Mouse (Mus musculus): ENCODE data around the gene Yod1.
A peak's percentile ranks its signal among the peaks of the same experiment; 100 is the strongest.

The Yod1 gene

GRCm38 (mm10) chr1:130732706-130733658, 15.9 kb downstream of the Yod1 start:
- DNase-seq (ENCODE audit: low spot score): no peak

GRCm38 (mm10) chr1:130733671-130734070, 16.5 kb downstream of the Yod1 start:
- no peak for DNase-seq (ENCODE audit: low spot score)

GRCm38 (mm10) chr1:130734452-130734851, 17.3 kb downstream of the Yod1 start:
- no peak for DNase-seq (ENCODE audit: low spot score)

- no peak for DNase-seq (ENCODE audit: low spot score)
Measured at GRCm38 (mm10) chr1:130734852-130735251, 17.7 kb downstream of the Yod1 start.

- DNase-seq (ENCODE audit: low spot score): no peak
Measured at GRCm38 (mm10) chr1:130737411-130737881, 20.3 kb downstream of the Yod1 start.

- DNase-seq (ENCODE audit: low spot score): no peak
Measured at GRCm38 (mm10) chr1:130737916-130738315, 20.8 kb downstream of the Yod1 start.

GRCm38 (mm10) chr1:130738551-130739106, 21.5 kb downstream of the Yod1 start:
- no peak for DNase-seq (ENCODE audit: low spot score)

GRCm38 (mm10) chr1:130739636-130740035, 22.5 kb downstream of the Yod1 start:
- no peak for DNase-seq (ENCODE audit: low spot score)

GRCm38 (mm10) chr1:130740227-130740648, 23.1 kb downstream of the Yod1 start:
- no peak for DNase-seq (ENCODE audit: low spot score)

GRCm38 (mm10) chr1:130740781-130741720, 23.9 kb downstream of the Yod1 start:
- DNase-seq (ENCODE audit: low spot score): peak; percentile 26

- no peak for DNase-seq (ENCODE audit: low spot score)
Measured at GRCm38 (mm10) chr1:130742201-130742600, 25.1 kb downstream of the Yod1 start.

- DNase-seq (ENCODE audit: low spot score): no peak
Measured at GRCm38 (mm10) chr1:130743775-130744174, 26.6 kb downstream of the Yod1 start.

- DNase-seq (ENCODE audit: low spot score): no peak
Measured at GRCm38 (mm10) chr1:130744217-130744616, 27.1 kb downstream of the Yod1 start.

- DNase-seq (ENCODE audit: low spot score): no peak
Measured at GRCm38 (mm10) chr1:130744961-130745360, 27.8 kb downstream of the Yod1 start.

- DNase-seq (ENCODE audit: low spot score): no peak
Measured at GRCm38 (mm10) chr1:130745591-130745990, 28.5 kb downstream of the Yod1 start.

GRCm38 (mm10) chr1:130746819-130747218, 29.7 kb downstream of the Yod1 start:
- no peak for DNase-seq (ENCODE audit: low spot score)

GRCm38 (mm10) chr1:130759689-130760088, 42.6 kb downstream of the Yod1 start:
- DNase-seq (ENCODE audit: low spot score): no peak

- DNase-seq (ENCODE audit: low spot score): no peak
Measured at GRCm38 (mm10) chr1:130761597-130761996, 44.5 kb downstream of the Yod1 start.

GRCm38 (mm10) chr1:130762045-130762760, 45.1 kb downstream of the Yod1 start:
- DNase-seq (ENCODE audit: low spot score): no peak

GRCm38 (mm10) chr1:130764027-130764461, 46.9 kb downstream of the Yod1 start:
- no peak for DNase-seq (ENCODE audit: low spot score)

GRCm38 (mm10) chr1:130767066-130767465, 49.9 kb downstream of the Yod1 start:
- no peak for DNase-seq (ENCODE audit: low spot score)
